Mouse (Mus musculus) kidney, postnatal 0 days (tissue): ENCODE measurements around the gene Slc22a23. TPM values are rescaled to one million over a fixed set of nuclear protein-coding genes. Genes with fewer than 3 reads are reported as not detected.

ENCODE experiments used
- ATAC-seq: fragments of 200-750 bp; cut with Nextera tagmentation; replicated peaks from 2 replicates; pipeline ENCODE4 v1.8.0; 2017; ENCODE audit warnings: low read depth, moderate number of reproducible peaks, moderate TSS enrichment, moderate library complexity; ENCODE audit not compliant: low FRiP score
- DNase-seq: peaks from one replicate; pipeline ENCODE4 v3.0.0-alpha.2; 2016; ENCODE audit warnings: low spot score
- H3K27ac ChIP-seq: fragments of 300-500 bp; sonication (generic); 2 replicates; pipeline ENCODE4 v1.5.1; 2014; ENCODE audit warnings: mild to moderate bottlenecking
- H3K27me3 ChIP-seq: fragments of 300-500 bp; sonication (generic); 2 replicates; pipeline ENCODE4 v1.6.1; 2014; ENCODE audit warnings: low read length, mixed read lengths; ENCODE audit not compliant: insufficient read depth
- H3K36me3 ChIP-seq: fragments of 300-500 bp; sonication (generic); 2 replicates; pipeline ENCODE4 v1.6.1; 2014; ENCODE audit warnings: low read length, mixed read lengths; ENCODE audit not compliant: insufficient read depth
- H3K4me1 ChIP-seq: fragments of 300-500 bp; sonication (generic); replicated peaks from 2 replicates; pipeline ENCODE4 v1.6.1; 2014; ENCODE audit warnings: antibody characterized with exemption, low read length, mixed read lengths; ENCODE audit not compliant: insufficient read depth
- H3K4me2 ChIP-seq: fragments of 300-500 bp; sonication (generic); 2 replicates; pipeline ENCODE4 v1.6.1; 2014; ENCODE audit warnings: mild to moderate bottlenecking, low read length, moderate library complexity, mixed read lengths
- H3K4me3 ChIP-seq: fragments of 300-500 bp; sonication (generic); replicated peaks from 2 replicates; pipeline ENCODE4 v1.5.1; 2014; ENCODE audit warnings: low read depth, low read length
- H3K9ac ChIP-seq: fragments of 300-500 bp; sonication (generic); 2 replicates; pipeline ENCODE4 v1.6.1; 2014; ENCODE audit warnings: low read depth, low read length
- H3K9me3 ChIP-seq: fragments of 300-500 bp; sonication (generic); replicated peaks from 2 replicates; pipeline ENCODE4 v1.6.1; 2016; ENCODE audit warnings: low read length, inconsistent platforms, mixed read lengths
- CTCF ChIP-seq: IDR thresholded peaks from 2 replicates; pipeline ENCODE4 v1.5.1; 2016; ENCODE audit warnings: antibody characterized with exemption, low read depth, mild to moderate bottlenecking, moderate library complexity
- WGBS: fragments of 180-500 bp; shearing (Covaris S2); extraction: QIAGEN DNeasy Blood & Tissue Kit; methylation state at CpG from one replicate; pipeline ENCODE4 v1.1.7; 2014; 5-methylcytosine and 5-hydroxymethylcytosine counted together
- polyA plus RNA-seq: library from polyadenylated mRNA; unstranded; fragments of >200 nt; fragmentation: Nextera tagmentation; extraction: Ambion mirVana; gene quantifications from 2 replicates; pipeline ENCODE4 v1.2.1, GENCODE M21; 2015

The Slc22a23 gene
- polyA plus RNA-seq, 1 experiment from 2014 or later: 4.3 TPM

- H3K4me2 ChIP-seq: no peak overlapping the region
- no peak for TF ChIP-seq CTCF
- H3K9me3 ChIP-seq: no peaks in the 10 kb centered on the region
- no peak overlapping the region for H3K9ac ChIP-seq
- no peak overlapping the region for H3K27ac ChIP-seq
- H3K4me1 ChIP-seq: 0 out of 2 replicates have a peak, but pooled peaks cover 9% of the 10 kb centered on the region
- DNase-seq (peak; percentile 20), ATAC-seq (peak; percentile 75)
- H3K27me3 ChIP-seq: no peaks in the 10 kb centered on the region
- WGBS: 83% methylated on average over 3 of the region's 3 CpGs
- H3K4me3 ChIP-seq: no peak overlapping the region
- no peaks in the 10 kb centered on the region for H3K36me3 ChIP-seq
Observed at GRCm38 (mm10) chr13:34304896-34305295, 40.1 kb downstream of the Slc22a23 start.

DNA sequence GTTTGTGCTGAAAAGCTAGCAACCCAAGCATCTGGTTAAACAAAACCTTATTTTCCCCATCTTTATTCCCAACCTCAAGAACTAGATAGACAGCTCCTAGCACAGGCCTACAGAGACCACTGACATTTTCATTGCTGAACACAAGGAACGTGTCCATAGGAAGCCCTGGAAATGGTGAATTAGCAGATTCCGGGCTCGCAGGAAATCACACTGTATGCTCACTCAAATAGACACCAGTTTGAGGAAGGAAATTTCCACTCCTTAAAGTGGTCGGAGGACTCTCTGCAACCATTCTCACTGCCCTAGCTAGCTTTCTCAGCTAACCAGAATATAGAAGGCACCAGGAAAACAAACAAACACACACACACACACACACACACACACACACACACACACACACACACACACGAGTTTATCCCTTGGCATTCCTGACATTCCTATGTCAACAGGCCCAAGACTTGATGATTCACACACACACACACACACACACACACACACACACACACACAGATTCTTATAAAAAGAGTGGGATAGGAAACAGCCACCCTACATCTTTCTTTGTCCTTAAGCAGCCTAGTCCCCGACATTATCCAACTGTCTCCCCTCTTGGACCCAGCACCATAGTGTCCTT is 41.5 kb downstream of the Slc22a23 start:
- no peak overlapping the region for H3K27ac ChIP-seq
- 32% methylated on average over 6 of the region's 6 CpGs for WGBS
- 0 out of 2 replicates have a peak, but pooled peaks cover 9% of the 10 kb centered on the region for H3K4me1 ChIP-seq

GRCm38 (mm10) chr13:34301585-34301984 is 43.4 kb downstream of the Slc22a23 start:
- Histone ChIP-seq H3K36me3 (no peaks in the 10 kb centered on the region), H3K4me2 (no peak overlapping the region), H3K27me3 (no peaks in the 10 kb centered on the region), H3K4me1 (0 out of 2 replicates have a peak, but pooled peaks cover 3% of the 10 kb centered on the region), H3K9me3 (no peaks in the 10 kb centered on the region), H3K4me3 (no peak overlapping the region), H3K9ac (no peak overlapping the region), H3K27ac (no peak overlapping the region)
- WGBS: 36% methylated on average over 3 of the region's 3 CpGs
- DNase-seq: no peak
- no peak for TF ChIP-seq CTCF
- ATAC-seq: no peak

More for the DNA sequence above, 41.5 kb downstream of the Slc22a23 start:
- no peaks in the 10 kb centered on the region for H3K36me3 ChIP-seq
- H3K27me3 ChIP-seq: no peaks in the 10 kb centered on the region
- peak; percentile 54 for DNase-seq
- no peak for TF ChIP-seq CTCF
- no peak overlapping the region for H3K9ac ChIP-seq
- no peak overlapping the region for H3K4me2 ChIP-seq
- H3K9me3 ChIP-seq: no peaks in the 10 kb centered on the region
- H3K4me3 ChIP-seq: no peak overlapping the region
- ATAC-seq: no peak; the same call in 1 of the 2 replicates

DNA sequence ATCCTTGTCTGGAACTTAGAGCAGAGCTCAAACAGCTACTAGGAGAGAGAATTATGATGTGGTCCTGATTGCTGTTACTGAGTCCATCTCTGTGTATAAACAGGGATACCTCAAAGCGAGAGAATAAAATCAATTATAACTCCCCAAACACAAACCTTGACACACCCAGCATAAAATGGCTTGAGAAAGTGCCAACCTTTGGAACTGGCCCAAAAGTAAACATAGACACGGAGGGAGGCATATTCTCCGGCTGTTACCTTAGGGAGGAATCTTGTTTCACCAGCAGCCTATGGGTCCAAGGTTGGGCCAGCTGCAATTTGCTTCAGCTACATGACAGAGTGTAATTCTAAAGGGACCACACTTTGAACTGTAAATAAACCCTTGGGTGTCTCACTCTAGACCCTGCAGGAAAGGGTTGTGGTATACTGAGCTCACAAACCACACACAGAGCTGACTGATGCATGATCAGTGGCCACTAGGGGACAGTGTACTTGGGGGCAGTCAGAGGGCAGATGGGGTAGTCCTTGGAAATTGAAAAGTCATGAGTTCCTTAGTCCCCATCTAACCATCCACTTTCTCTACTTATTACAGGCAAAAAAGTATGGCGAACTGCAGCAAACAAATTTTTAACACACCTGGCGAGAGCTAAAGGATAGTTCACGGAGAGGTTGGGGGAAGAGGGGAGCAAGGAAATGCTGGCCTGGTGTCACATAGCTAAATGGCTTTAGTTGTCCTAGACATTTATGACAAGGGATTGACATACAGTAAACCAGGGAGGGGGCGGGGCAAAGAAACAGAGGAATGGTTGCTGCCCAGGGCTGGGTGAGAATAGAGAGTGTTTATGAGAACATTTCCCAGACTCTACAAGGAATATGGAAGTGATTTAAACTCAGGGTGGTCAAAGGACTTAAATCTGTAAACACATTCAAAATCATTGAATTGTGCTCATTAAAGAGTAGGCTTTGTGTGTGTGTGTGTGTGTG is 45.3 kb downstream of the Slc22a23 start:
- H3K27ac ChIP-seq: no peak overlapping the region
- H3K4me1 ChIP-seq: 0 out of 2 replicates have a peak, but pooled peaks cover 3% of the 10 kb centered on the region
- peak; percentile 48; the same call in 1 of the 2 replicates for TF ChIP-seq CTCF
- H3K4me3 ChIP-seq: no peak overlapping the region
- H3K36me3 ChIP-seq: no peaks in the 10 kb centered on the region
- no peaks in the 10 kb centered on the region for H3K27me3 ChIP-seq
- H3K4me2 ChIP-seq: no peak overlapping the region
- ATAC-seq: no peak
- no peaks in the 10 kb centered on the region for H3K9me3 ChIP-seq
- WGBS: 73% methylated on average over 7 of the region's 7 CpGs
- H3K9ac ChIP-seq: no peak overlapping the region
- peak; percentile 23 for DNase-seq

- H3K36me3 ChIP-seq: no peaks in the 10 kb centered on the region
- no peak for TF ChIP-seq CTCF
- no peak overlapping the region for H3K4me3 ChIP-seq
- H3K4me1 ChIP-seq: no peaks in the 10 kb centered on the region
- DNase-seq (no peak), ATAC-seq (no peak)
- no peaks in the 10 kb centered on the region for H3K27me3 ChIP-seq
- 93% methylated on average over 5 of the region's 5 CpGs for WGBS
- H3K9ac ChIP-seq: no peak overlapping the region
- H3K9me3 ChIP-seq: no peaks in the 10 kb centered on the region
- H3K27ac ChIP-seq: no peak overlapping the region
- H3K4me2 ChIP-seq: no peak overlapping the region
Observed at GRCm38 (mm10) chr13:34298674-34299073, 46.3 kb downstream of the Slc22a23 start.

DNA sequence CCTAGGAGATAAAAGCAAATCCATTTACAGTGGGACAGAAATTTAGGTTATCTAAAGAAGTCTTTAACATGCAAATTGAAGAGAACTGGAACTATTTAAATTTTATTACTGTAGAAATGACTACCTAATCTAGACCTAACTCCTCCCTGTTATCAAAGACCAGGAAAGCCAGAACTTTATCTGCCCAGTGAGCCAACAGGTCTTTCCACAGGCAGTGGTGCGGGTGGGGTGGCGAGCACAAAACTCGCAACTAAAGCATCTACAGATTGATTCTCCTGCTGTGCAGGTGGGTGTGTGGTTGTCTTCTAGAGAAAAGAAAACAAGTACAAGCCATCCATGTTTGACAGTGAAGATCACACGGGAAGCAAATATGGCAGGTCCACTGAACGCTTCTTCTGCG is 46.9 kb downstream of the Slc22a23 start:
- no peaks in the 10 kb centered on the region for H3K27me3 ChIP-seq
- no peak for TF ChIP-seq CTCF
- H3K36me3 ChIP-seq: no peaks in the 10 kb centered on the region
- no peak overlapping the region for H3K4me2 ChIP-seq
- no peak overlapping the region for H3K9ac ChIP-seq
- no peaks in the 10 kb centered on the region for H3K4me1 ChIP-seq
- H3K9me3 ChIP-seq: no peaks in the 10 kb centered on the region
- H3K27ac ChIP-seq: no peak overlapping the region
- 96% methylated on average over 6 of the region's 6 CpGs for WGBS
- H3K4me3 ChIP-seq: no peak overlapping the region
- ATAC-seq: no peak
- DNase-seq: no peak
